Comparison of ENCODE assay signal across 8 mouse cellular contexts in the genomic region with DNA sequence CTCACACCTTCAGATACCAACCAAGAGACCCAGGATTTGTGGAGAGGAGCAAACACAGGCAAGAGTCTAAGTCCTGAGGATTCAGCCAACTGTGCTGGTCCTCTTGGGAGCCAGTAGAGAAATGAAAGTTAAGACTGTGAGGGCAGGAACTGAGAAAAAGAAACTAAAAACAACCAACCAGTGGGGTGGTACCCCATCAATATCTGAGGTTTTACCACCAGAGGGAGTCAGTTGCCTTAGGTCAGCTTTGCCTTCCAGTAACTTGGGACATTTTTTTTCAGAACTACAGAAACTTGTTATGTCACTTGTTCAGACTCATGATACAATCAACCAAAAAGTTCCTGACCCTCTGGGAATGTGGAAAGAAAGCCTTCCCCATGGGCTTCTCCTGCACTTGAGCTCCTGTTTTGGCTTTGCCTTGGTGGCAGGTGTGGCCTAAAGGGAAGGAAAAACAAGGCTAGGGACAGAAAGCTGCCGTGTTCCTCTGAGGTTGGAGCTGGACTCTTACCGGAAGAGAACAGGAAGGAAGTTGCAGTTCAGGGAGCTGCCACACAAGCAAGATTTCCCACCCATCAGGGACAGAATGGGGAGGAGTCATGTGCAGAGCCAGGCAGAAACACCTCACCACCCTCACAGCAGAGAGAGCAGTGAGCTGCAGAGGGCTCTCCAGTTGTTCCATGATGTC. TPM values are rescaled to one million over a fixed set of nuclear protein-coding genes. Genes with fewer than 3 reads are reported as not detected.
DNase-seq lines count a peak whose midpoint lies in the region; ATAC-seq and TF ChIP-seq lines count a peak whose summit lies in the region.

No protein-coding gene starts in this region.

- no peaks in the 10 kb centered on the region for H3K36me3 ChIP-seq in ES-E14 (ENCODE audit: control insufficient read depth, insufficient read depth, low read length, poor library complexity, severe bottlenecking)

- peak; percentile 89 for DNase-seq in CD4-positive helper T cell, adult 2 months (ENCODE audit: low read depth, low spot score)
- DNase-seq in ES-E14 (ENCODE audit: low read depth, low spot score) = peak; percentile 15
- DNase-seq in kidney, postnatal 10 days = peak; percentile 16
- no peak for DNase-seq in left cerebral cortex, postnatal 10 days (ENCODE audit: extremely low spot score in 1 of 2, low spot score in 2 of 2)
- DNase-seq in frontal cortex, postnatal 25 days (ENCODE audit: low spot score in 2 of 2) = no peak
- no peak for DNase-seq in cerebellum, postnatal 36 days

- in situ Hi-C loops in ES-E14 (cut with MboI; ENCODE audit: low sequenced_read_pairs in 2 of 2, unreplicated experiment in 2 of 2) = no loop called here

- H3K9ac ChIP-seq in ES-E14 (ENCODE audit: insufficient read depth, low read depth, low read length, poor library complexity, severe bottlenecking) = no peak overlapping the region

- no peak overlapping the region for H3K27ac ChIP-seq in ES-E14 (ENCODE audit: insufficient read depth, low read depth, low read length, poor library complexity, severe bottlenecking)

- ATAC-seq in erythroblast, adult 5-6 weeks (replicated peaks; ENCODE audit: low FRiP score, poor library complexity, severe bottlenecking) = peak; percentile 52
- ATAC-seq in monocyte, adult 5-6 weeks (replicated peaks; ENCODE audit: insufficient number of reproducible peaks, low FRiP score, low TSS enrichment, poor library complexity, severe bottlenecking) = peak; percentile 89

- H3K4me3 ChIP-seq in ES-E14 (ENCODE audit: insufficient read depth in 1 of 2, low read depth in 1 of 2, low read length in 2 of 2, poor library complexity in 1 of 2, severe bottlenecking in 1 of 2) = no peak overlapping the region

- no peaks in the 10 kb centered on the region for H3K4me1 ChIP-seq in ES-E14 (ENCODE audit: control insufficient read depth in 2 of 2, insufficient read depth in 2 of 2, low read length in 2 of 2, poor library complexity in 1 of 2)

- no peaks in the 10 kb centered on the region for H3K9me3 ChIP-seq in ES-E14 (ENCODE audit: control insufficient read depth, insufficient read depth, low read depth, low read length)

- intact Hi-C loops in left cerebral cortex, postnatal 10 days (cut with DNase I) = no loop called here

TF ChIP-seq in ES-E14, 5 proteins besides CTCF, POLR2A, EP300 and RAD21:
- TF ChIP-seq ZC3H11A (IDR thresholded peaks at IDR 0.05; ENCODE audit: borderline replicate concordance, low read depth, low read length) (no peak), CHD2 (IDR thresholded peaks at IDR 0.05; ENCODE audit: low read depth, low read length) (no peak), HCFC1 (IDR thresholded peaks at IDR 0.05; ENCODE audit: borderline replicate concordance, insufficient read depth, low read length) (no peak), MAFK (IDR thresholded peaks at IDR 0.05; ENCODE audit: insufficient read depth, low read depth, low read length) (no peak), ZNF384 (IDR thresholded peaks at IDR 0.05; ENCODE audit: low read depth, low read length) (no peak)

RNA-seq across cellular contexts. Expression of a gene that starts 18.9 kb away (rescaled TPM):
- 0.36 TPM in 1 of 2 replicates, not detected in the other for total RNA-seq in ES-E14 (2012; rRNA removed)
- 17.5 and 25.9 TPM in 2 replicates for total RNA-seq in erythroblast, adult 5-6 weeks (2015; ENCODE audit: low replicate concordance)
- total RNA-seq in erythroblast, adult 5-6 weeks (2017; ENCODE audit: low replicate concordance) = 12.5 and 17.6 TPM in 2 replicates
- 50.5 to 91.1 TPM (median 54.1 TPM) in 3 replicates for total RNA-seq in monocyte, adult 5-6 weeks (2017)
- total RNA-seq in left cerebral cortex, postnatal 10 days (2021) = under 1 TPM; 0.62 to 0.83 TPM

RNA-seq across cellular contexts. Expression of a gene that starts 45.5 kb away (rescaled TPM):
- total RNA-seq in ES-E14 (2012; rRNA removed) = not detected in 2 replicates
- not detected in 2 replicates for total RNA-seq in erythroblast, adult 5-6 weeks (2015; ENCODE audit: low replicate concordance)
- total RNA-seq in erythroblast, adult 5-6 weeks (2017; ENCODE audit: low replicate concordance) = 0.68 and 1.1 TPM in 2 replicates
- 0.58 to 1.1 TPM in 2 of 3 replicates, not detected in the other for total RNA-seq in monocyte, adult 5-6 weeks (2017)
- not detected for total RNA-seq in left cerebral cortex, postnatal 10 days (2021)

Comparison
In these comparisons a context has a peak if more than half of its experiments do, and no peak if none do; other contexts are left out.
1. DNase-seq: peak in CD4-positive helper T cell, adult 2 months (single experiment), ES-E14 (single experiment) and kidney, postnatal 10 days (single experiment); none in left cerebral cortex, postnatal 10 days (0 of 2), frontal cortex, postnatal 25 days (0 of 2) and cerebellum, postnatal 36 days (0 of 2).